Mouse (Mus musculus) myocyte (in vitro differentiated cells): ENCODE results near the gene Abcg4. TPM values are rescaled to one million over a fixed set of nuclear protein-coding genes. Genes with fewer than 3 reads are reported as not detected.

ENCODE experiments used
- H3K27me3 ChIP-seq: one replicate; pipeline ENCODE4 v1.6.1; 2011; ENCODE audit not compliant: control insufficient read depth, insufficient read depth, insufficient read length
- H3K36me3 ChIP-seq: one replicate; pipeline ENCODE4 v1.6.1; 2011; ENCODE audit not compliant: control insufficient read depth, insufficient read depth
- H3K4me2 ChIP-seq: one replicate; pipeline ENCODE4 v1.6.1; 2011; ENCODE audit warnings: low read depth, control low read depth
- H3K4me3 ChIP-seq: one replicate; pipeline ENCODE4 v1.5.1; 2011; ENCODE audit warnings: mild to moderate bottlenecking, control low read depth, moderate library complexity
- H3K79me2 ChIP-seq: one replicate; pipeline ENCODE4 v1.6.1; 2011; ENCODE audit not compliant: control insufficient read depth, insufficient read depth
- H3ac ChIP-seq: one replicate; pipeline ENCODE4 v1.6.1; 2011; ENCODE audit not compliant: control insufficient read depth, insufficient read length
- CEBPB ChIP-seq: IDR thresholded peaks from 2 replicates; pipeline ENCODE4 v1.6.1; 2011; ENCODE audit warnings: mild to moderate bottlenecking, moderate library complexity; ENCODE audit not compliant: poor library complexity, insufficient read depth, severe bottlenecking
- E2F4 ChIP-seq: IDR thresholded peaks from one replicate; pipeline ENCODE4 v1.6.1; 2011; ENCODE audit warnings: mild to moderate bottlenecking, control low read depth, moderate library complexity; ENCODE audit not compliant: insufficient read depth
- MAX ChIP-seq: IDR thresholded peaks from one replicate; pipeline ENCODE4 v1.6.1; 2011; ENCODE audit warnings: low read depth, mild to moderate bottlenecking, control low read depth
- MYOD1 ChIP-seq, 3 experiments: IDR thresholded peaks; one replicate each; pipeline ENCODE4 v1.6.1; 2011; ENCODE audit warnings: control low read depth in 2 of 3, low read depth in 2 of 3, mild to moderate bottlenecking in 2 of 3, moderate library complexity in 1 of 3; ENCODE audit not compliant: insufficient read length in 2 of 3, control insufficient read depth in 1 of 3
- MYOG ChIP-seq, 3 experiments: IDR thresholded peaks; one replicate each; pipeline ENCODE4 v1.6.1; 2011; ENCODE audit warnings: control low read depth in 2 of 3, low read depth in 2 of 3, mild to moderate bottlenecking in 2 of 3; ENCODE audit not compliant: insufficient read length in 2 of 3, control insufficient read depth in 1 of 3, insufficient read depth in 1 of 3
- POLR2A ChIP-seq: IDR thresholded peaks from one replicate; pipeline ENCODE4 v1.6.1; 2011; ENCODE audit warnings: low read depth, mild to moderate bottlenecking, control low read depth, moderate library complexity; ENCODE audit not compliant: insufficient read length
- POLR2AphosphoS2 ChIP-seq: IDR thresholded peaks from one replicate; pipeline ENCODE4 v1.6.1; 2011; ENCODE audit warnings: low read depth, control low read depth; ENCODE audit not compliant: insufficient read length
- REST ChIP-seq: IDR thresholded peaks from one replicate; pipeline ENCODE4 v1.6.1; 2011; ENCODE audit warnings: mild to moderate bottlenecking, control low read depth, moderate library complexity; ENCODE audit not compliant: insufficient read depth, insufficient read length
- SRF ChIP-seq: IDR thresholded peaks from one replicate; pipeline ENCODE4 v1.6.1; 2011; ENCODE audit warnings: low read depth; ENCODE audit not compliant: control insufficient read depth, insufficient read length
- TCF12 ChIP-seq: IDR thresholded peaks from one replicate; pipeline ENCODE4 v1.6.1; 2011; ENCODE audit warnings: mild to moderate bottlenecking, control low read depth; ENCODE audit not compliant: poor library complexity, insufficient read depth, severe bottlenecking
- TCF3 ChIP-seq: IDR thresholded peaks from one replicate; pipeline ENCODE4 v1.6.1; 2011; ENCODE audit warnings: low read depth, control low read depth; ENCODE audit not compliant: insufficient read length
- USF1 ChIP-seq: IDR thresholded peaks from one replicate; pipeline ENCODE4 v1.6.1; 2011; ENCODE audit warnings: low read depth, mild to moderate bottlenecking, control low read depth, moderate library complexity
- polyA plus RNA-seq: library from polyadenylated mRNA; unstranded; fragments of >200 nt; fragmentation: generic; extraction: Trizol; gene quantifications from one replicate; pipeline ENCODE4 v1.2.1, GENCODE M21; 2012; ENCODE audit warnings: missing spikeins

Gene Abcg4
- polyA plus RNA-seq, 1 experiment, result 0.10 TPM

DNA sequence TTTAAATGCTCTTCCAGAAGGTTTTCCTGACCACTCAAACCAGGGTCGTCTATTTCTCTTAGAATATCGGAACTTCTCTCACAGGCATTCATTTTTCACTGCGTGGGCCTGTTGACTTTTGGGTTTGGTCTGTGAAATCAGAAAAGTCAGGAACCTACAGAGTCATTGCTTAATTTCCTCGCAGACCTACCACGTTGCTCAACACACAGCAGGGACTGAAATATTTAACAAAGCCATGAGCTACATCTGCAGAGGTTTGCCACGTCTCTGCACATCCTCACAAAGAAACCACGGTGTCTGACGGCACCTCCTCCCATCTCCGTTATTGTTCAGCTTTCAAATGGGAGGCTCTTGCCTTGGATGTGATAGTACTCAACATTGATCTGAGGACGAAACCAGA lies 29.4 kb downstream of the Abcg4 start:
- TF ChIP-seq MYOD1 (IDR thresholded peaks at IDR 0.05; ENCODE audit: control insufficient read depth in 1 of 3, insufficient read length in 2 of 3, low read depth in 2 of 3) (no peak), SRF (no peak)
- H3K79me2 ChIP-seq, result no peaks in the 10 kb centered on the region
- no peaks in the 10 kb centered on the region for H3K27me3 ChIP-seq
- H3ac ChIP-seq, result no peak overlapping the region
- H3K36me3 ChIP-seq, result no peaks in the 10 kb centered on the region
- no peak overlapping the region for H3K4me3 ChIP-seq
- H3K4me2 ChIP-seq, result no peak overlapping the region

DNA sequence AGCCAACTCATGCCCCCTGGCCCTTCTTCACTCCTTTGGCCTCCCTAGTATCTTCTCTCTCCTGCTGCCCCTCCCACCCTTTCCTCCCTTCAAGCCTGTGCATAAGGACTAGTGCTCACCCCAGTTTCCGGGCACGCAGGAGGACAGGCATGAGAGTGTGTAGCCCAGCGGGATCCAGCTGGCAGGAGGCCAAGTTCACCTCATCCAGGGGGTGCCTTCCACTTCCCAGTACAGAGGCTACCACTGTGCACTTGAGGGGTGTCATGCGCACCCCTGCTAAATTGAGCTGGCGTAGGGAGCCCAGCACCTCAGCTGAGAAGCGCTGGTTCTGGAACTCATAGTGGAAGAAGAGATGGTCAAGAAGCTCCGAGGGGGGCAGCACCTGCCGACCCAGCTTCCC lies 32.2 kb downstream of the Abcg4 start:
- no peaks in the 10 kb centered on the region for H3K36me3 ChIP-seq
- no peaks in the 10 kb centered on the region for H3K79me2 ChIP-seq
- TF ChIP-seq MYOD1 (IDR thresholded peaks at IDR 0.05; ENCODE audit: control insufficient read depth in 1 of 3, insufficient read length in 2 of 3, low read depth in 2 of 3), result no peak
- no peak for TF ChIP-seq TCF12
- TF ChIP-seq MYOG (IDR thresholded peaks at IDR 0.05; ENCODE audit: control insufficient read depth in 1 of 3, insufficient read depth in 1 of 3, insufficient read length in 2 of 3, low read depth in 2 of 3), result no peak
- TF ChIP-seq SRF, result no peak
- TF ChIP-seq POLR2A, result no peak
- no peak for TF ChIP-seq TCF3
- TF ChIP-seq POLR2AphosphoS2, result no peak
- TF ChIP-seq MAX, result no peak
- no peak for TF ChIP-seq USF1
- TF ChIP-seq E2F4, result no peak
- TF ChIP-seq CEBPB, result no peak
- no peak for TF ChIP-seq REST
- H3K27me3 ChIP-seq, result no peaks in the 10 kb centered on the region
- H3ac ChIP-seq, result no peak overlapping the region
- no peak overlapping the region for H3K4me2 ChIP-seq
- H3K4me3 ChIP-seq, result no peak overlapping the region

DNA sequence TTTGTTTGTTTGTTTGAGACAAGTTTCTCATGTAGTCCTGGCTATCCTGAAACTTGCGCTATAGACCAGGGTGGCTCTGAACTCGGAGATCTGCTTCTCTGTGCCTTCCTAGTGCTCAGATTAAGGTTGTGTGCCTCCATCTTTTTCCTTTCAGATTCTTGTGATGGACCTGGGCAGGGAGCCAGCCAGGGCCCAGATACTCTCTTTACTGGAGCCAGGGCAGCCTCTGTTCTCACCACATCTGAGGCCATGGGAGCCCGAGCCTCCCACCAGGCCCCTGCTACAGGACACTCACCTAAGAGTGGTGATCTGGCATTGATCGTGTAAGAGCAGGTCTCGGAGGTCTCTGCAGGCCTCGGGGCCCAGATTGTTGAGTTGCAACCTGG lies 33.3 kb downstream of the Abcg4 start:
- H3ac ChIP-seq, result no peak overlapping the region
- TF ChIP-seq POLR2AphosphoS2, result no peak
- no peak for TF ChIP-seq CEBPB
- TF ChIP-seq REST, result no peak
- TF ChIP-seq MAX, result no peak
- TF ChIP-seq E2F4, result no peak
- no peak for TF ChIP-seq SRF
- TF ChIP-seq USF1, result no peak
- TF ChIP-seq MYOG (IDR thresholded peaks at IDR 0.05; ENCODE audit: control insufficient read depth in 1 of 3, insufficient read depth in 1 of 3, insufficient read length in 2 of 3, low read depth in 2 of 3), result no peak
- no peak for TF ChIP-seq TCF3
- no peak for TF ChIP-seq TCF12
- no peak for TF ChIP-seq POLR2A
- no peak for TF ChIP-seq MYOD1 (IDR thresholded peaks at IDR 0.05; ENCODE audit: control insufficient read depth in 1 of 3, insufficient read length in 2 of 3, low read depth in 2 of 3)
- H3K79me2 ChIP-seq, result no peaks in the 10 kb centered on the region
- H3K4me3 ChIP-seq, result no peak overlapping the region
- H3K36me3 ChIP-seq, result no peaks in the 10 kb centered on the region
- no peaks in the 10 kb centered on the region for H3K27me3 ChIP-seq
- H3K4me2 ChIP-seq, result no peak overlapping the region

DNA sequence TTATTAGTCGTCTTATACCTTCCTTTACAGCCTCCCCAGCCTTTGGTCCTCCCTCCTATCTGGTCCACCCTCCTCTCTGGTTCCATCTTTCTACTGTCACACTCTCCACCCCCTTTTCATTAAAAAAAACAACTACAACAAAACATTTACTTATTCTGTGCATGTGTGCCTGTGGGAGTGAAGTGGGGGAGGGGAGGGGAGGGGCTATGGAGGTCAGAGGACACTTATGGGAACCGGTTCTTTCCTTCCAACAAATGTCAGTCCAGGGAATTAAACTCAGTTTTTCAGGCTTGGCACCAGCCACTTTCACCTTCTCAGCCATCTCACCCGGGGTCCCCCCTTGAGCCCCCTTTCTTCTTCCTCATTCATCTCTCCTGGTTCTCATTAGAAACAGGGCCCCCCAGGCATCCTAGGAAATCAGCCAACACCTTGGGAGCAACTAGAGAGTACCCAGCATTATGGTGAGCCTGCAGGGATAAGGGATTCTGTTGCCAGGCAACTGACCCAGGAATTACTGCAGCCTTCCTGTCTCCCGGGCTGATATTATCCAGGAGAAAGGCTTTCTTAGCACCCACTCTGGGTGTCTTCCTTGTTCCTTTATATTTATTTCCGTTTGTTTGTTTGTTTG lies 33.8 kb downstream of the Abcg4 start:
- Histone ChIP-seq H3K36me3 (no peaks in the 10 kb centered on the region), H3K4me2 (no peak overlapping the region), H3K79me2 (no peaks in the 10 kb centered on the region), H3K27me3 (no peaks in the 10 kb centered on the region), H3K4me3 (no peak overlapping the region), H3ac (no peak overlapping the region)
- no peak for TF ChIP-seq MAX
- no peak for TF ChIP-seq MYOD1 (IDR thresholded peaks at IDR 0.05; ENCODE audit: control insufficient read depth in 1 of 3, insufficient read length in 2 of 3, low read depth in 2 of 3)
- no peak for TF ChIP-seq MYOG (IDR thresholded peaks at IDR 0.05; ENCODE audit: control insufficient read depth in 1 of 3, insufficient read depth in 1 of 3, insufficient read length in 2 of 3, low read depth in 2 of 3)
- no peak for TF ChIP-seq POLR2AphosphoS2
- no peak for TF ChIP-seq TCF12
- no peak for TF ChIP-seq POLR2A
- no peak for TF ChIP-seq CEBPB
- no peak for TF ChIP-seq TCF3
- no peak for TF ChIP-seq REST
- no peak for TF ChIP-seq USF1
- TF ChIP-seq SRF, result no peak
- TF ChIP-seq E2F4, result no peak

DNA sequence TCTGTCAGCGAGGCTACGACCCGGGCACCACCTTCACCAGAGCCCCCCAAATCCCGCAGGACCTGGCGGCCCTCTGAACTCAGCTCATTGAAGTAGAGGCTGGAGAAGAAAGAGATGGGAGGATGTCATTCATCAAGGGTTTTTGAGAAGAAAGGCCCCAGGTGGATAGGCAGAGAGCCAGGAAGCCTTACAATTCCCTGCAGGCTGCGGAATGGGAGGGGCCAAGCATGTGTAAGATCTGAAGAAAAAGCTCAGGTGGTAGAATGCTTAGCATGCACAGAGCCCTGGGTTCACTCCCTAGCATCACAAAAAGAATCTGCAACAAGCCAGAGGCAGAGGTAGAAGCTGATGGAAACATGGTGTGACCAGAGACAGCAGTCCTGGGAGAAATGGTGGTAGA lies 35.0 kb downstream of the Abcg4 start:
- no peak for TF ChIP-seq REST
- TF ChIP-seq SRF, result no peak
- TF ChIP-seq MYOD1 (IDR thresholded peaks at IDR 0.05; ENCODE audit: control insufficient read depth in 1 of 3, insufficient read length in 2 of 3, low read depth in 2 of 3), result no peak
- TF ChIP-seq TCF3, result no peak
- no peak for TF ChIP-seq E2F4
- TF ChIP-seq MYOG (IDR thresholded peaks at IDR 0.05; ENCODE audit: control insufficient read depth in 1 of 3, insufficient read depth in 1 of 3, insufficient read length in 2 of 3, low read depth in 2 of 3), result no peak
- TF ChIP-seq POLR2AphosphoS2, result no peak
- TF ChIP-seq TCF12, result no peak
- TF ChIP-seq MAX, result no peak
- TF ChIP-seq USF1, result no peak
- TF ChIP-seq POLR2A, result no peak
- no peak for TF ChIP-seq CEBPB
- Histone ChIP-seq H3K4me3 (no peak overlapping the region), H3K27me3 (peaks cover 4% of the 10 kb centered on the region), H3K36me3 (no peaks in the 10 kb centered on the region), H3K4me2 (no peak overlapping the region), H3ac (no peak overlapping the region), H3K79me2 (no peaks in the 10 kb centered on the region)
